In genomic region chr5:31686040-31686439, GRCm38 (mm10) we compare ENCODE assay signal across 16 mouse cellular contexts. TPM values are rescaled to one million over a fixed set of nuclear protein-coding genes. Genes with fewer than 3 reads are reported as not detected.
DNase-seq lines count a peak whose midpoint lies in the region; ATAC-seq lines count a peak whose summit lies in the region.
"Had no signal": no experiment of that assay in that cellular context is flagged by ENCODE, and none has a peak within 500 bp of the region (broad histone marks: within the 10 kb centered on the region; RNA-seq: fewer than 3 reads in every experiment).

No protein-coding gene starts in this region.

- H3K9me3 ChIP-seq in liver, embryonic 12.5 days (replicated peaks) = no peaks in the 10 kb centered on the region
- no peaks in the 10 kb centered on the region for H3K9me3 ChIP-seq in stomach, embryonic 16.5 days (replicated peaks; ENCODE audit: control insufficient read depth, low read length)
- H3K9me3 ChIP-seq in forebrain, embryonic 11.5 days (ENCODE audit: control insufficient read depth, low read length) = no peaks in the 10 kb centered on the region
- H3K9me3 ChIP-seq: embryonic facial prominence, embryonic 13.5 days had no signal

- peak; percentile 22 for DNase-seq in spleen, adult 12 weeks (ENCODE audit: low spot score)
- DNase-seq in spleen, postnatal 14 days (ENCODE audit: low spot score in 2 of 2) = no peak
- DNase-seq in c-Kit-positive CD71-positive TER-119-positive erythroid progenitor cells, embryonic 14.5 days (ENCODE audit: low spot score) = peak; percentile 79
- no peak for DNase-seq in forebrain, embryonic 11.5 days (ENCODE audit: low spot score)
- DNase-seq: cerebellum, adult 11-12 months; heart, adult 2 months; kidney, adult 18-20 months; kidney, postnatal 25 days; lung, postnatal 36 days; midbrain, embryonic 14.5 days; right cerebral cortex, postnatal 14 days had no signal

- peak; percentile 100 for ATAC-seq in liver, embryonic 12.5 days
- 0 out of 2 replicates have a peak, but pooled peaks have one; percentile 64 for ATAC-seq in stomach, embryonic 16.5 days (ENCODE audit: insufficient read depth, low FRiP score)
- ATAC-seq in activated CD4-positive, CD25-positive, alpha-beta regulatory T cell, adult 4 months = no peak
- no peak for ATAC-seq in forebrain, embryonic 11.5 days (replicated peaks; ENCODE audit: low FRiP score)
- ATAC-seq: forebrain, embryonic 14.5 days had no signal

- peak overlapping the region; percentile 43 for H3K4me3 ChIP-seq in liver, embryonic 12.5 days
- no peak overlapping the region for H3K4me3 ChIP-seq in stomach, embryonic 16.5 days (replicated peaks; ENCODE audit: low read length)
- H3K4me3 ChIP-seq in forebrain, embryonic 11.5 days (ENCODE audit: low read depth, low read length) = no peak overlapping the region
- H3K4me3 ChIP-seq: embryonic facial prominence, embryonic 13.5 days; heart, adult 2 months had no signal

- H3K4me2 ChIP-seq in liver, embryonic 12.5 days = peak overlapping the region; percentile 69
- no peak overlapping the region for H3K4me2 ChIP-seq in stomach, embryonic 16.5 days (ENCODE audit: low read depth, low read length)
- H3K4me2 ChIP-seq in forebrain, embryonic 11.5 days (ENCODE audit: low read depth, low read length, severe bottlenecking) = no peak overlapping the region
- H3K4me2 ChIP-seq: embryonic facial prominence, embryonic 13.5 days had no signal

- peaks cover 42% of the 10 kb centered on the region for H3K4me1 ChIP-seq in liver, embryonic 12.5 days
- no peaks in the 10 kb centered on the region for H3K4me1 ChIP-seq in stomach, embryonic 16.5 days (ENCODE audit: control insufficient read depth, insufficient read depth, low read length)
- H3K4me1 ChIP-seq in forebrain, embryonic 11.5 days (replicated peaks; ENCODE audit: control insufficient read depth, insufficient read depth, low read length) = no peaks in the 10 kb centered on the region
- H3K4me1 ChIP-seq: embryonic facial prominence, embryonic 13.5 days had no signal

- H3K27ac ChIP-seq in liver, embryonic 12.5 days = peak overlapping the region; percentile 89
- H3K27ac ChIP-seq in stomach, embryonic 16.5 days (ENCODE audit: low read length) = no peak overlapping the region
- H3K27ac ChIP-seq in forebrain, embryonic 11.5 days (ENCODE audit: low read depth, low read length) = no peak overlapping the region
- H3K27ac ChIP-seq: embryonic facial prominence, embryonic 13.5 days; heart, adult 2 months had no signal

- H3K27me3 ChIP-seq in liver, embryonic 12.5 days (replicated peaks) = no peaks in the 10 kb centered on the region
- no peaks in the 10 kb centered on the region for H3K27me3 ChIP-seq in stomach, embryonic 16.5 days (ENCODE audit: control insufficient read depth, insufficient read depth, low read length)
- no peaks in the 10 kb centered on the region for H3K27me3 ChIP-seq in forebrain, embryonic 11.5 days (ENCODE audit: control insufficient read depth, insufficient read depth, low read length)
- H3K27me3 ChIP-seq: embryonic facial prominence, embryonic 13.5 days had no signal

- H3K9ac ChIP-seq in liver, embryonic 12.5 days = peak overlapping the region; percentile 48; the same call in 1 of the 2 replicates
- no peak overlapping the region for H3K9ac ChIP-seq in stomach, embryonic 16.5 days (ENCODE audit: low read length)
- H3K9ac ChIP-seq in forebrain, embryonic 11.5 days (ENCODE audit: low read length) = no peak overlapping the region
- H3K9ac ChIP-seq: embryonic facial prominence, embryonic 13.5 days had no signal

- 19% methylated on average over 2 of the region's 2 CpGs for WGBS in liver, embryonic 12.5 days (ENCODE audit: insufficient replicate concordance)
- 57% methylated on average over 2 of the region's 2 CpGs for WGBS in stomach, embryonic 16.5 days
- WGBS in forebrain, embryonic 11.5 days = 47% methylated on average over 2 of the region's 2 CpGs

- no peaks in the 10 kb centered on the region for H3K36me3 ChIP-seq in liver, embryonic 12.5 days
- H3K36me3 ChIP-seq in stomach, embryonic 16.5 days (ENCODE audit: control insufficient read depth, insufficient read depth, low read length) = no peaks in the 10 kb centered on the region
- H3K36me3 ChIP-seq in forebrain, embryonic 11.5 days (ENCODE audit: control insufficient read depth, insufficient read depth, low read length) = no peaks in the 10 kb centered on the region
- H3K36me3 ChIP-seq: embryonic facial prominence, embryonic 13.5 days had no signal

RNA-seq across cellular contexts. Expression of gene Rbks, which starts 11.4 kb away (rescaled TPM):
- 20.7 and 20.8 TPM in 2 replicates for polyA plus RNA-seq in liver, embryonic 12.5 days (2016; fragmentation: Nextera tagmentation; extraction: Ambion mirVana)
- polyA plus RNA-seq in stomach, embryonic 16.5 days (2015; fragmentation: Nextera tagmentation; extraction: Ambion mirVana) = 7.4 and 8.6 TPM in 2 replicates
- 10 to 100 TPM; 16.9 to 18.2 TPM for polyA plus RNA-seq in activated CD4-positive, CD25-positive, alpha-beta regulatory T cell, adult 4 months (2017; shearing (Covaris generic))
- 3.2 and 3.4 TPM in 2 replicates for polyA plus RNA-seq in forebrain, embryonic 11.5 days (2014; fragmentation: Nextera tagmentation; extraction: Ambion mirVana)

RNA-seq across cellular contexts. Expression of gene Babam2, which starts 11.4 kb away (rescaled TPM):
- polyA plus RNA-seq in liver, embryonic 12.5 days (2016; fragmentation: Nextera tagmentation; extraction: Ambion mirVana) = 41.3 and 41.7 TPM in 2 replicates
- 62.6 and 64.2 TPM in 2 replicates for polyA plus RNA-seq in stomach, embryonic 16.5 days (2015; fragmentation: Nextera tagmentation; extraction: Ambion mirVana)
- 10 to 100 TPM; 92.9 to 93.6 TPM for polyA plus RNA-seq in activated CD4-positive, CD25-positive, alpha-beta regulatory T cell, adult 4 months (2017; shearing (Covaris generic))
- 38.9 and 39.1 TPM in 2 replicates for polyA plus RNA-seq in forebrain, embryonic 11.5 days (2014; fragmentation: Nextera tagmentation; extraction: Ambion mirVana)

Comparison
In these comparisons a context has a peak if more than half of its experiments do, and no peak if none do; other contexts are left out.
1. DNase-seq: peak in spleen, adult 12 weeks (single experiment) and c-Kit-positive CD71-positive TER-119-positive erythroid progenitor cells, embryonic 14.5 days (single experiment); none in spleen, postnatal 14 days (0 of 2) and forebrain, embryonic 11.5 days (single experiment).
2. ATAC-seq: peak in liver, embryonic 12.5 days (single experiment) and stomach, embryonic 16.5 days (single experiment); none in activated CD4-positive, CD25-positive, alpha-beta regulatory T cell, adult 4 months (single experiment) and forebrain, embryonic 11.5 days (single experiment).